Comparison of ENCODE assay signal across 8 mouse cellular contexts in genomic region chr19:41743396-41743795, GRCm38 (mm10). TPM values are rescaled to one million over a fixed set of nuclear protein-coding genes. Genes with fewer than 3 reads are reported as not detected.
A peak's percentile ranks its signal among the peaks of the same experiment; 100 is the strongest.
DNase-seq lines count a peak whose midpoint lies in the region; ATAC-seq and TF ChIP-seq lines count a peak whose summit lies in the region.

Gene Slit1, minus strand, starts transcription at chr19:41743665.

- no peaks in the 10 kb centered on the region for H3K36me3 ChIP-seq in E14TG2a.4 (ENCODE audit: insufficient read depth, low read length)
- H3K36me3 ChIP-seq in forebrain, embryonic 13.5 days (ENCODE audit: poor library complexity, severe bottlenecking) = no peaks in the 10 kb centered on the region
- no peaks in the 10 kb centered on the region for H3K36me3 ChIP-seq in neural tube, embryonic 13.5 days

- H3K27ac ChIP-seq in gastrocnemius, adult 2 months = no peak within 1 kb of the TSS
- 0 out of 2 replicates have a peak within 1 kb of the TSS, but pooled peaks have one; percentile 12 for H3K27ac ChIP-seq in forebrain, embryonic 13.5 days
- peak within 1 kb of the TSS; percentile 82 for H3K27ac ChIP-seq in left cerebral cortex, adult 2 months
- peak within 1 kb of the TSS; percentile 87 for H3K27ac ChIP-seq in neural tube, embryonic 13.5 days (replicated peaks)

- peaks cover 14% of the 10 kb centered on the region for H3K4me1 ChIP-seq in E14TG2a.4 (replicated peaks; ENCODE audit: low read depth, low read length)
- peaks cover 92% of the 10 kb centered on the region for H3K4me1 ChIP-seq in forebrain, embryonic 13.5 days
- H3K4me1 ChIP-seq in neural tube, embryonic 13.5 days (replicated peaks) = peaks cover 93% of the 10 kb centered on the region

- peak within 1 kb of the TSS; percentile 15; the same call in 1 of the 2 replicates for H3K4me3 ChIP-seq in gastrocnemius, adult 2 months
- H3K4me3 ChIP-seq in E14TG2a.4 (replicated peaks; ENCODE audit: low read length) = peak within 1 kb of the TSS; percentile 78
- H3K4me3 ChIP-seq in forebrain, embryonic 13.5 days = peak within 1 kb of the TSS; percentile 66
- H3K4me3 ChIP-seq in left cerebral cortex, adult 2 months = peak within 1 kb of the TSS; percentile 80
- H3K4me3 ChIP-seq in neural tube, embryonic 13.5 days = peak within 1 kb of the TSS; percentile 80

- TF ChIP-seq CTCF in gastrocnemius, adult 2 months (IDR thresholded peaks at IDR 0.05) = no peak
- no peak for TF ChIP-seq CTCF in E14TG2a.4 (conservative IDR thresholded peaks at IDR 0.05; ENCODE audit: low read length)
- TF ChIP-seq CTCF in left cerebral cortex, adult 2 months (IDR thresholded peaks at IDR 0.05) = no peak

- H3K9me3 ChIP-seq in E14TG2a.4 (ENCODE audit: low read length) = peaks cover 5% of the 10 kb centered on the region
- no peaks in the 10 kb centered on the region for H3K9me3 ChIP-seq in forebrain, embryonic 13.5 days (replicated peaks)
- H3K9me3 ChIP-seq in neural tube, embryonic 13.5 days = no peaks in the 10 kb centered on the region

- WGBS in forebrain, embryonic 13.5 days = under 1% methylated on average over 33 of the region's 44 CpGs
- WGBS in neural tube, embryonic 13.5 days = 1% methylated on average over 42 of the region's 44 CpGs

- H3K27me3 ChIP-seq in E14TG2a.4 (ENCODE audit: insufficient read depth, low read length) = peaks cover 89% of the 10 kb centered on the region
- H3K27me3 ChIP-seq in forebrain, embryonic 13.5 days = peaks cover 45% of the 10 kb centered on the region
- H3K27me3 ChIP-seq in neural tube, embryonic 13.5 days = peaks cover 11% of the 10 kb centered on the region; the same call in 1 of the 2 replicates

- DNase-seq in gastrocnemius, adult 2 months = no peak
- DNase-seq in gastrocnemius, postnatal 14 days = no peak
- DNase-seq in left cerebral cortex, adult 2 months (ENCODE audit: extremely low spot score in 1 of 2, low spot score in 2 of 2) = peak; percentile 75 to 77
- DNase-seq in MN1 (ENCODE audit: low spot score) = no peak

- intact Hi-C loops in gastrocnemius, adult 2 months (cut with DNase I) = no loop called here
- intact Hi-C loops in gastrocnemius, postnatal 14 days (cut with DNase I; ENCODE audit: low total_unique reads) = no loop called here
- intact Hi-C loops in left cerebral cortex, adult 2 months (cut with DNase I) = loop anchor here (5.0 kb wide), 1 partner anchor 86 kb away; no protein-coding TSS in a partner anchor

- ATAC-seq in forebrain, embryonic 13.5 days = peak; percentile 20; the same call in 1 of the 2 replicates
- ATAC-seq in neural tube, embryonic 13.5 days (ENCODE audit: low read depth) = peak; percentile 48
- no peak for ATAC-seq in megakaryocyte progenitor cell, adult 5-6 weeks (replicated peaks; ENCODE audit: poor library complexity)

- H3K4me2 ChIP-seq in forebrain, embryonic 13.5 days = peak within 1 kb of the TSS; percentile 94
- peak within 1 kb of the TSS; percentile 62 for H3K4me2 ChIP-seq in neural tube, embryonic 13.5 days

- H3K9ac ChIP-seq in forebrain, embryonic 13.5 days = peak within 1 kb of the TSS; percentile 84
- H3K9ac ChIP-seq in neural tube, embryonic 13.5 days = peak within 1 kb of the TSS; percentile 89

RNA-seq across cellular contexts. Expression of gene Slit1, which starts in this region (rescaled TPM):
- total RNA-seq in gastrocnemius, adult 2 months (2021) = under 1 TPM; 0.28 to 0.81 TPM
- total RNA-seq in gastrocnemius, postnatal 14 days (2021) = 1 to 10 TPM in 1 of 2 experiments, under 1 TPM in 1; 0.66 to 1.1 TPM
- polyA plus RNA-seq in forebrain, embryonic 13.5 days (2015; fragmentation: Nextera tagmentation; extraction: Ambion mirVana) = 13.9 and 14.4 TPM in 2 replicates
- 10 to 100 TPM; 59.0 to 60.6 TPM for total RNA-seq in left cerebral cortex, adult 2 months (2021)
- 34.2 and 35.8 TPM in 2 replicates for polyA plus RNA-seq in neural tube, embryonic 13.5 days (2015; fragmentation: Nextera tagmentation; extraction: Ambion mirVana)
- total RNA-seq in megakaryocyte progenitor cell, adult 5-6 weeks (2015) = not detected in 2 replicates
- 0.03 and 0.29 TPM in 2 replicates for total RNA-seq in megakaryocyte progenitor cell, adult 5-6 weeks (2017)

Comparison
In these comparisons a context has a peak if more than half of its experiments do, and no peak if none do; other contexts are left out.
1. RNA of gene Slit1 (total RNA-seq): 59.0 to 60.6 TPM in left cerebral cortex, adult 2 months; 0.66 to 1.1 TPM in gastrocnemius, postnatal 14 days, 0.28 to 0.81 TPM in gastrocnemius, adult 2 months and 0.03 to 0.29 TPM in megakaryocyte progenitor cell, adult 5-6 weeks; every median in the first group is over 10 times any median in the second.
2. DNase-seq: peak in left cerebral cortex, adult 2 months (2 of 2); none in gastrocnemius, adult 2 months (single experiment), gastrocnemius, postnatal 14 days (single experiment) and MN1 (single experiment).
3. H3K4me3 ChIP-seq: peak in every context shown above with its lines; median percentile 80 in left cerebral cortex, adult 2 months; 80 in neural tube, embryonic 13.5 days; 78 in E14TG2a.4; 66 in forebrain, embryonic 13.5 days; 15 in gastrocnemius, adult 2 months.